Mouse (Mus musculus): ENCODE measurements around the gene Alkbh1. TPM values are rescaled to one million over a fixed set of nuclear protein-coding genes. Genes with fewer than 3 reads are reported as not detected.
"Not testable (repeated sequence)": the region's sequence is repeated elsewhere in the genome, so short reads cannot be mapped to it uniquely, and the experiment has no call there.

The Alkbh1 gene
- polyA plus RNA-seq (2012; rRNA removed): 5.7 and 6.0 TPM in 2 replicates

GRCm38 (mm10) chr12:87443700-87444122 lies at the start of gene Alkbh1, which contains the start of gene Slirp:
Gene Alkbh1 (minus strand): TSS chr12:87444017.
Gene Slirp (plus strand): TSS chr12:87443896.
- peaks cover 29% of the 10 kb centered on the region for H3K36me3 ChIP-seq (ENCODE audit: control insufficient read depth, insufficient read depth, low read length)
- peak within 1 kb of the TSS; percentile 41 for H3K27ac ChIP-seq (ENCODE audit: insufficient read depth, low read depth, low read length)
- no peaks in the 10 kb centered on the region for H3K27me3 ChIP-seq (ENCODE audit: control insufficient read depth, insufficient read depth, low read length)
- H3K4me3 ChIP-seq (ENCODE audit: low read depth, low read length): peak within 1 kb of the TSS; percentile 92
- TF ChIP-seq CTCF (IDR thresholded peaks at IDR 0.05; ENCODE audit: extremely low read depth, insufficient read length, insufficient replicate concordance, low read depth, low read length) (no peak), POLR2A (IDR thresholded peaks at IDR 0.05; ENCODE audit: low read depth, low read length) (peak; percentile 68)
- under 1% methylated on average over 28 of the region's 28 CpGs for WGBS
- 0 out of 2 replicates have a peak, but pooled peaks cover 3% of the 10 kb centered on the region for H3K4me1 ChIP-seq (ENCODE audit: control insufficient read depth, insufficient read depth, insufficient read length, low read length)

GRCm38 (mm10) chr12:87488683-87489082 lies 44.9 kb upstream of the Alkbh1 start:
- not testable (repeated sequence) for H3K27me3 ChIP-seq (ENCODE audit: control insufficient read depth, insufficient read depth, low read length); H3K36me3 ChIP-seq (ENCODE audit: control insufficient read depth, insufficient read depth, low read length); H3K27ac ChIP-seq (ENCODE audit: insufficient read depth, low read depth, low read length); H3K4me3 ChIP-seq (ENCODE audit: low read depth, low read length); H3K4me1 ChIP-seq (ENCODE audit: control insufficient read depth, insufficient read depth, insufficient read length, low read length)
- 38% methylated on average over 2 of the region's 2 CpGs for WGBS

- not testable (repeated sequence) for H3K27me3 ChIP-seq (ENCODE audit: control insufficient read depth, insufficient read depth, low read length); H3K27ac ChIP-seq (ENCODE audit: insufficient read depth, low read depth, low read length); H3K36me3 ChIP-seq (ENCODE audit: control insufficient read depth, insufficient read depth, low read length); H3K4me1 ChIP-seq (ENCODE audit: control insufficient read depth, insufficient read depth, insufficient read length, low read length); H3K4me3 ChIP-seq (ENCODE audit: low read depth, low read length)
- WGBS: 79% methylated on average over 5 of the region's 5 CpGs
Measured at GRCm38 (mm10) chr12:87482482-87482881, 38.7 kb upstream of the Alkbh1 start.

- no peaks in the 10 kb centered on the region for H3K27me3 ChIP-seq (ENCODE audit: control insufficient read depth, insufficient read depth, low read length)
- H3K4me3 ChIP-seq (ENCODE audit: low read depth, low read length): no peak overlapping the region
- WGBS: 80% methylated on average over 3 of the region's 3 CpGs
- TF ChIP-seq POLR2A (IDR thresholded peaks at IDR 0.05; ENCODE audit: low read depth, low read length): no peak
- TF ChIP-seq CTCF (IDR thresholded peaks at IDR 0.05; ENCODE audit: extremely low read depth, insufficient read length, insufficient replicate concordance, low read depth, low read length): no peak
- H3K4me1 ChIP-seq (ENCODE audit: control insufficient read depth, insufficient read depth, insufficient read length, low read length): peaks cover 8% of the 10 kb centered on the region; the same call in 1 of the 2 replicates
- no peaks in the 10 kb centered on the region for H3K36me3 ChIP-seq (ENCODE audit: control insufficient read depth, insufficient read depth, low read length)
- H3K27ac ChIP-seq (ENCODE audit: insufficient read depth, low read depth, low read length): no peak overlapping the region
Measured at GRCm38 (mm10) chr12:87474756-87475155, 30.9 kb upstream of the Alkbh1 start.

GRCm38 (mm10) chr12:87471964-87472786 lies 28.4 kb upstream of the Alkbh1 start, which contains the start of gene Snw1:
Gene Snw1 (minus strand): TSS chr12:87472274.
- TF ChIP-seq CTCF (IDR thresholded peaks at IDR 0.05; ENCODE audit: extremely low read depth, insufficient read length, insufficient replicate concordance, low read depth, low read length) (no peak), POLR2A (IDR thresholded peaks at IDR 0.05; ENCODE audit: low read depth, low read length) (peak; percentile 80)
- peaks cover 8% of the 10 kb centered on the region; the same call in 1 of the 2 replicates for H3K4me1 ChIP-seq (ENCODE audit: control insufficient read depth, insufficient read depth, insufficient read length, low read length)
- H3K4me3 ChIP-seq (ENCODE audit: low read depth, low read length): peak within 1 kb of the TSS; percentile 94
- 3% methylated on average over 45 of the region's 45 CpGs for WGBS
- H3K27ac ChIP-seq (ENCODE audit: insufficient read depth, low read depth, low read length): peak within 1 kb of the TSS; percentile 67
- no peaks in the 10 kb centered on the region for H3K27me3 ChIP-seq (ENCODE audit: control insufficient read depth, insufficient read depth, low read length)
- peaks cover 9% of the 10 kb centered on the region for H3K36me3 ChIP-seq (ENCODE audit: control insufficient read depth, insufficient read depth, low read length)

GRCm38 (mm10) chr12:87471421-87471963 lies 27.7 kb upstream of the Alkbh1 start:
- Histone ChIP-seq H3K4me3 (ENCODE audit: low read depth, low read length) (peak overlapping the region; percentile 94), H3K27me3 (ENCODE audit: control insufficient read depth, insufficient read depth, low read length) (no peaks in the 10 kb centered on the region), H3K36me3 (ENCODE audit: control insufficient read depth, insufficient read depth, low read length) (peaks cover 15% of the 10 kb centered on the region), H3K4me1 (ENCODE audit: control insufficient read depth, insufficient read depth, insufficient read length, low read length) (peaks cover 8% of the 10 kb centered on the region; the same call in 1 of the 2 replicates), H3K27ac (ENCODE audit: insufficient read depth, low read depth, low read length) (peak overlapping the region; percentile 67)
- TF ChIP-seq CTCF (IDR thresholded peaks at IDR 0.05; ENCODE audit: extremely low read depth, insufficient read length, insufficient replicate concordance, low read depth, low read length) (no peak), POLR2A (IDR thresholded peaks at IDR 0.05; ENCODE audit: low read depth, low read length) (no peak)
- WGBS: under 1% methylated on average over 19 of the region's 19 CpGs

Data from small intestine, adult 2 months (tissue).